Mouse (Mus musculus) embryonic facial prominence, embryonic 13.5 days (tissue): ENCODE data around the gene Cox20. TPM values are rescaled to one million over a fixed set of nuclear protein-coding genes. Genes with fewer than 3 reads are reported as not detected.
A peak's percentile ranks its signal among the peaks of the same experiment; 100 is the strongest.
"Not testable (repeated sequence)": the region's sequence is repeated elsewhere in the genome, so short reads cannot be mapped to it uniquely, and the experiment has no call there.

Source experiments
- ATAC-seq: fragments of 200-750 bp; cut with Nextera tagmentation; 2 replicates; pipeline ENCODE4 v1.8.0; 2017; ENCODE audit warnings: low read depth; ENCODE audit not compliant: insufficient number of reproducible peaks, insufficient read depth, low FRiP score, low TSS enrichment
- H3K27ac ChIP-seq: fragments of 300-500 bp; sonication (generic); 2 replicates; pipeline ENCODE4 v1.5.1; 2015; ENCODE audit warnings: moderate library complexity, mild to moderate bottlenecking, inconsistent platforms
- H3K27me3 ChIP-seq: fragments of 300-500 bp; sonication (generic); 2 replicates; pipeline ENCODE4 v1.6.1; 2015; ENCODE audit warnings: mild to moderate bottlenecking, inconsistent platforms
- H3K36me3 ChIP-seq: fragments of 300-500 bp; sonication (generic); 2 replicates; pipeline ENCODE4 v1.6.1; 2015; ENCODE audit warnings: mild to moderate bottlenecking, inconsistent platforms
- H3K4me1 ChIP-seq: fragments of 300-500 bp; sonication (generic); 2 replicates; pipeline ENCODE4 v1.6.1; 2015; ENCODE audit warnings: inconsistent platforms
- H3K4me2 ChIP-seq: fragments of 300-500 bp; sonication (generic); 2 replicates; pipeline ENCODE4 v1.6.1; 2015; ENCODE audit warnings: moderate library complexity, mild to moderate bottlenecking, inconsistent platforms
- H3K4me3 ChIP-seq: fragments of 300-500 bp; sonication (generic); 2 replicates; pipeline ENCODE4 v1.5.1; 2015; ENCODE audit warnings: mild to moderate bottlenecking, inconsistent platforms
- H3K9ac ChIP-seq: fragments of 300-500 bp; sonication (generic); 2 replicates; pipeline ENCODE4 v1.6.1; 2015; ENCODE audit warnings: mild to moderate bottlenecking, inconsistent platforms
- H3K9me3 ChIP-seq: fragments of 300-500 bp; sonication (generic); 2 replicates; pipeline ENCODE4 v1.6.1; 2016; ENCODE audit warnings: inconsistent platforms
- WGBS: fragments of 180-500 bp; shearing (Covaris S2); methylation state at CpG from one replicate; pipeline ENCODE4 v1.1.7; 2015; ENCODE audit warnings: mixed read lengths; 5-methylcytosine and 5-hydroxymethylcytosine counted together
- polyA plus RNA-seq: library from polyadenylated mRNA; unstranded; fragments of >200 nt; fragmentation: Nextera tagmentation; extraction: Ambion mirVana; gene quantifications from 2 replicates; pipeline ENCODE4 v1.2.1, GENCODE M21; 2015

The Cox20 gene
- polyA plus RNA-seq, result 167 TPM in 2 replicates

DNA sequence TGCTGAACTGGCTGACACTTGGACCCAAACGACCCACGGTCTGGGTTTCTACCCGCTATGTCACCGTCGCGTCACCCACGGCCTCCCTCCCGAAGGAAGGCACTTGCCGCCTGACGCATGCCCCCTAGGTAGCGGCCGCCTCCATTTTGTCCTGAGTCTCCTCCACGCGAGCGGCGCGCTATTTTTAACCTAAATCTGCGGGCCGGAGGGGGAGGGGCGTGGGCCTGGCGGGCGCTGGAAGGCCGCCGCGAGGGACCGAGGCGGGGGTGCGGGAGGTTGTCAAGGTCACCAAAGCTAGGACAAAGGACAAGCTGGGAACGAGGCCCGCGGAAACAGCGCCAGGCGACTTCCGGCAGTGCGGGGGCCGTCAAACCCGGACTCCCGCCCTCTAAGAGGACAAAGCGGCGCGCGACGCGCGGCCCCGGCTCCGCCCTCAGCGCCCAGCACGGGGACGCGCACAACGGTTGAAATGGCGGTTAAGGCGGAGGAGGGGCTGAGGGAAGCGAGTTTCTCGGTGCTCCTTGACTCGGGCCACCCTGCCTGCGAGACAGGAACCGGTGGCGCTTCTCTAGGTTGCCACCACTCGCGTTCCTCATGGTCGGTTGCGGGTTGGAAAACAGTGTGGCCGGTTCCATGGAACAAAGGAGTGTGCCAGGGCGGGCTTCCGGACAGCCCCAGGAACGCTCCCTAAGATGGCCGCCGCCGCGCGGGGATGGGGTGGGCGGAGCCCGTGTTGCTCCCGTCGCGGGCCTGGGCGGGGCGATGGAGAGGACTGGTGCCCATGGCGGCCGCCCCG lies at the start of gene Cox20:
Cox20 (plus strand) TSS at position 742 of the 796 bp plus-strand sequence.
- Histone ChIP-seq H3K27me3 (no peaks in the 10 kb centered on the region), H3K9me3 (no peaks in the 10 kb centered on the region), H3K4me2 (peak within 1 kb of the TSS; percentile 71), H3K27ac (peak within 1 kb of the TSS; percentile 100), H3K4me3 (peak within 1 kb of the TSS; percentile 67), H3K9ac (peak within 1 kb of the TSS; percentile 93), H3K4me1 (peaks cover 23% of the 10 kb centered on the region), H3K36me3 (peaks cover 27% of the 10 kb centered on the region)
- under 1% methylated on average over 83 of the region's 83 CpGs for WGBS
- ATAC-seq, result peak; percentile 95

DNA sequence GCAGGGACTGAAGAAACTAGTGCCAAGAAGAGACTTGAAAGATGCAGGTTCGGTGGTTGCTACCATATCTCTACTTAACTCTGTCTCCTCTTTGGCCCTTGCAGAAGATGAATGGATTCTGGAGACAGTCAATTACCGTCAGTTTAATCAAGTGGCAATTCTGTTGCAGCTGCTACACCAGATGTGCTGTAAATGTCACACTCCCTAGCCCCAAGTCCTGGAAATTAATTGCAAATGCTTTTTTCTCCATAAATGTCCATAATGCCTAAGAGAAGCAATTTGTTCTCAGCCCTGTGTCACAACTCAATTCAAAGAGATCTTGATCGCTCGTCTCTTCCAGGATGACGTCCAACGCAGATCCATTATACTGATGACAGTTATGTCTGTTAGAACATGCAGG lies 48.3 kb upstream of the Cox20 start:
- H3K4me3 ChIP-seq, result no peak overlapping the region
- no peaks in the 10 kb centered on the region for H3K4me1 ChIP-seq
- no peak for ATAC-seq
- 76% methylated on average over 6 of the region's 6 CpGs for WGBS
- H3K9ac ChIP-seq, result no peak overlapping the region
- no peaks in the 10 kb centered on the region for H3K36me3 ChIP-seq
- H3K27ac ChIP-seq, result no peak overlapping the region
- H3K9me3 ChIP-seq, result no peaks in the 10 kb centered on the region
- H3K27me3 ChIP-seq, result no peaks in the 10 kb centered on the region
- H3K4me2 ChIP-seq, result no peak overlapping the region

DNA sequence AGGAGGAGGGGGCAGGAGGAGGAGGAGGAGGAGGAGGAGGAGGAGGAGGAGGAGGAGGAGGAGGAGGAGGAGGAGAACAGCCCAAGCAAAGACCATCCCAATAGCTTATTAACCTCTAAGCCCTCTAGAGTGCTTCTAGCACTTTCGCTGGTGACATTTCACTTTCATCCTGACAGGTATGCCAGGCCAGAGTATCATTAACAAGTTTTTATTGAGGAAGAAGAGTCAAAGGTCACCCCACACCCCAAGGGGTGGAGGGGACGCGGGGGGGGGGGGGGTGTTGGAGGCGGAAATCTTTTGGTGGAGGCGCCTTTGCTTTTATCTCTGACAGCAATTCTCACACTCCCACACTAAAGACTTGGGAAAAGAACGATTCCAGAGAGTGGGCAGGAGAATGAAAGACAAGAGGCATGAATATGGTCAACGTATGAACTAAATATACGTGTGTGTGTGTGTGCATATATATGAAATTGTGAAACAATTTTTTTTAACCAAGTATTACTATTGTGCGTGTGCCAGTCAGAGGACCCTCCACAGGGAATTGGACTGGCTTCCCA lies 43.7 kb upstream of the Cox20 start:
- no peaks in the 10 kb centered on the region for H3K27me3 ChIP-seq
- no peaks in the 10 kb centered on the region for H3K9me3 ChIP-seq
- 46% methylated on average over 9 of the region's 9 CpGs for WGBS
- no peak overlapping the region for H3K27ac ChIP-seq
- H3K4me2 ChIP-seq, result peak overlapping the region; percentile 77
- 0 out of 2 replicates have a peak, but pooled peaks cover 5% of the 10 kb centered on the region for H3K4me1 ChIP-seq
- no peaks in the 10 kb centered on the region for H3K36me3 ChIP-seq
- peak overlapping the region; percentile 69 for H3K4me3 ChIP-seq
- ATAC-seq, result no peak
- no peak overlapping the region for H3K9ac ChIP-seq

DNA sequence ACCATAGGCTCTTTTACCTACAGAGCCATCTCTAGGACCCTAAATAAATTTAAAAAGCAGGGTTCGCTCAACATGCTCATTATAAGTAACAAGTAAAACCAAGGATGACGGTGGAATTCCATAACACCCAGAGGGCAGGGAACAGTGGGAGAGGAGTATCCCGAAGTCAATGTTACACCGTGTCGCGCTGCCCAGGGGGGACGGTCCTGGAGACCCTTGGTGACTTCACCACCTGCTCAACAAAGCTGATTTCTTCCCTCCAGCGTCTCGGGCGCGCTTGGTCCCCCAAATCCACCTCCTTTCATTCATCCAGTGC lies 43.2 kb upstream of the Cox20 start:
- no peaks in the 10 kb centered on the region for H3K9me3 ChIP-seq
- peak overlapping the region; percentile 77 for H3K27ac ChIP-seq
- no peak for ATAC-seq
- H3K9ac ChIP-seq, result peak overlapping the region; percentile 84
- 0 out of 2 replicates have a peak, but pooled peaks cover 5% of the 10 kb centered on the region for H3K4me1 ChIP-seq
- no peaks in the 10 kb centered on the region for H3K36me3 ChIP-seq
- peak overlapping the region; percentile 77 for H3K4me2 ChIP-seq
- H3K4me3 ChIP-seq, result peak overlapping the region; percentile 69
- no peaks in the 10 kb centered on the region for H3K27me3 ChIP-seq
- 6% methylated on average over 11 of the region's 11 CpGs for WGBS

DNA sequence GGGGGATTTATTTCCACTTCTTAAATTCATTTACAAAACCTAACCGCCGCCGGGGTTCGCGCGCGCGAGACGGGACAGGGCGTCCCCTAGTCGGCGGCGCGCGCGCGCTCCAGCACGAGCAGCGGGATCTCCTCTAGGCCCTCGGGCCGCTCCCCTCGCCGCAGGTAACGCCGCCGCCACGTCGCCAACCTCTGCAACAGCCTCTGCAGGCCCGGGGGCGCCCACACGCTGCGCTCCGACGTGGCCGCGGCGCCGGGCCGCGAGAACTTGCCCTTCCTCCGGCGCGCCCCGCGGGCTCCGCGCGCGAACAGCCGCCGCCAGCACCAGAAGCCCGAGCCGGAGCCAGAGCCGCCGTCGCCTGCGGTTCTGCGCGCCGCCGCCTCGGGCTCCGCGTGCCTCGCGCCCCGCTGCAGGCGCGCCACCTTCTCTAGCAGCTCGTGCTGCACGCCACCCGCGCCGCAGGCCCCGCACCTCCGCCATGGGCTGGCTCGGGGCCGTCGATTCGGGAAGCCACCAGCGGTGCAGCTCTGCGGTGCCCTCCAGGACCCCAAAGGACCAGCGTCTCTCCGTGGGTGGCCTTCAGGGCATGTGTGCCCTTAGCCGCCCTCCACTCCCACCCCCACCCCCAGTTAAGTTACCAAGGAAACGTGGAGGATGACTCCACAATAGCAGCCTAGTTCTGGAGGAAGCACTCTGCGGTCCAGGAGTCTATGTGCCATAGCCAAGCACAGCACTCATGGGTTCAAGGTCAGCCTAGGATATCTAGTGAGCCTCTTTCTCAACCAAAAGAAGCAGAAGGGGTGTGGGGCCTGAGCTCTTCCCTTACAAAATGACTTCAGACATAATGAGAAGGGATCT lies 42.6 kb upstream of the Cox20 start:
- Histone ChIP-seq H3K9me3 (no peaks in the 10 kb centered on the region), H3K9ac (peak overlapping the region; percentile 84), H3K4me3 (peak overlapping the region; percentile 69), H3K4me2 (peak overlapping the region; percentile 77), H3K4me1 (0 out of 2 replicates have a peak, but pooled peaks cover 5% of the 10 kb centered on the region), H3K27me3 (no peaks in the 10 kb centered on the region), H3K36me3 (no peaks in the 10 kb centered on the region), H3K27ac (peak overlapping the region; percentile 77)
- under 1% methylated on average over 77 of the region's 87 CpGs for WGBS
- ATAC-seq, result peak; percentile 79

DNA sequence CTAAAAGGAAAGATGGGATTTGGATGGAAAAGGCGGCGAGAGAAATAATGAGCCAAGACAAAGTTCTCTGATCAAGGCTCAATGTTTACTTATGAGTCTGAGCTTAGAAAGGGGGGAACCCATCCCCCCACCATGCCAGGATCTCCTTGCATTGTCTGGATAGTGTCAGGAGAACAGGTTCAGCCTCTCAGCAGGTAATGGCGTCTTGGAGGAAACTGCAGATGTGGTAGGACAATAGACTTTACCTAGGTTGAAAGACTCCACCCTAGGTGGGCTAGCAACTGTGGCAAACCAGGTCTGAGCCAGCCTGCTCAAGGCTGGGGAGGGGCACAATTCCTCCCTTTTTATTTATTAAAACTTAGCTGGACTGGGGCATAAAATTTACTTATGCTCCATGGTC lies 35.6 kb upstream of the Cox20 start:
- not testable (repeated sequence) for H3K27ac ChIP-seq, H3K36me3 ChIP-seq, H3K4me2 ChIP-seq, H3K9me3 ChIP-seq, H3K9ac ChIP-seq, ATAC-seq, H3K4me1 ChIP-seq, H3K27me3 ChIP-seq, H3K4me3 ChIP-seq
- WGBS, result 90% methylated on average over 3 of the region's 3 CpGs

DNA sequence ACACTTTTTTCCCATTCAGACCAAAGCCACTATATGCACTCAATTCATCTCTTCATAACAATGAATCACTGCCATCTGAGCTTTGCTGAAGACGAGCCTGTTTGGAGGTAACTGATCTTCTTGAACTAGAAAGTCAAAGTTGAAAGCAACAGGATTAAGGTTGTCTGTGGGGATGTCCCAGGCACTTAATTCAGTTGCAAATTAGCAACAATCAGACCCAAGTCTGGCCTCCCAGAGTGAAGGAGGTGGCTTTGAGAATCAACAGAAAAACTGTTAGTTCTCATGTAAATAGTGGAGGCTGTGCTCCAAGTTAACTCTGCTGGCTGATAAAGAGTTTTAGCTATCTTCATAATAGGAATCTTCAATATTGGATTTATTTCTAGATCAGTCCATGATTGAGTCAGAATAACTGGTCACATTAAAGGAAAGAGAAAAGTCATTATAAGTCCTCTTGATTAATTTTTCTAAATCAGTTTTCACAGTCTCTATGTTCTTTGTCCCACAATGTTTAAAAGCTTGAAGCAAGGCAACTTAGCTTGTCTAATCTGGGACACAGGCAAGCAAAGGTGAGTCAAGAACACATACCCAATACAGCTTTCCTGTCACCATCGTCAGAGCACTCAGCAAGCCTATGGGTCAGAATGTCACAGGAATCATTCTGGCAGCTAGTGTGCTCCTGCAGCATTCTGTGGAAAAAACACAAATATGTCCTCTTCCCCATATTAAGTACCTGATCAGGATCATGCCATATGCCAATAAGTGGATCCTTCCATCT lies 34.8 kb upstream of the Cox20 start:
- Histone ChIP-seq H3K27ac (no peak overlapping the region), H3K4me2 (no peak overlapping the region)
- WGBS, result 68% methylated on average over 2 of the region's 2 CpGs

DNA sequence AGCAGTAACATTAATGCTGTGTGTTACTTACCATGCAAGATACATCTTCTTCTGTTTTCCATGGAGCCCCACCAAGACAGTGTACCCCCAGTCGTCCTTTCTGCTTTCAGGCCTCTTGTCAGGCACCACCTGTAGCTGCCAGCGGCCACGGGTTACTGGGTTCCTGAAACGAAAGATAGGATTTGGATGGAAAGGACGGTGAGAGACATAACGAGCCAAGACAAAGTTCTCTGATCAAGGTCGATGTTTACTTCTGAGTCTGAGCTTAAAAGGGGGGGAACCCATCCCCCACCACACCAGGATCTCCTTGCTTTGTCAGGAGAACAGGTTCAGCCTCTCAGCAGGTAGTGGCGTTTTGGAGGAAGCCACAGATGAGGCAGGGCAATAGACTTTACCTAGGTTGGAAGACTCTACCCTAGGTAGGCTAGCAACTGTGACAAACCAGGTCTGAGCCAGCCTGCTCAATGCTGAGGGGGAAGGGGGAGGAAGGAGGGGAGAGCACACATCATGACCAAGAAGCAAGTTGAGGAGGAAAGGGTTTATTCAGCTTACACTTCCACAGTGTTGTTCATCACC lies 31.2 kb upstream of the Cox20 start:
- no peak overlapping the region for H3K9ac ChIP-seq
- no peak for ATAC-seq

More for the DNA sequence above, 34.8 kb upstream of the Cox20 start:
- Histone ChIP-seq H3K9me3 (no peaks in the 10 kb centered on the region), H3K4me1 (no peaks in the 10 kb centered on the region), H3K36me3 (no peaks in the 10 kb centered on the region), H3K9ac (no peak overlapping the region), H3K27me3 (no peaks in the 10 kb centered on the region), H3K4me3 (no peak overlapping the region)
- ATAC-seq, result no peak

DNA sequence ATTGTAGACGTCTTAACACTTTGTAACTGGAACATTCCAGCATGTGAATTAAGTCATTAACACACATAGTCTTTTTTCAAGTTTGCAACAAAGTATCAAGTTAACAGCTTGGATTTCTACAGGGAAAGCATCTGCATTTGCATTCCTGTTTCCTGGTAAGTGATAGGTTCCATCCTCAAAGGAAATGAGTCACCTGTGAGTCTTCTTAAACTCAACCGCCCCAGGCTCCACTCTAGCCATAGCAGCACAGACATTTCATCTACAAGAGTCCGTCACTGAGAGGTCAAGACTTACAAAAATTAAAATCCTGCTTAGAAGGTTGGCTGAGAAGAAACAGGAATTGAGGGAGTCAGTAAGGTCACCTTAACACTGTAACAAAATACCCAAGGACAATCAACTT lies 27.2 kb upstream of the Cox20 start:
- H3K9me3 ChIP-seq, result no peaks in the 10 kb centered on the region
- 63% methylated on average over 3 of the region's 3 CpGs for WGBS

More for the DNA sequence above, 31.2 kb upstream of the Cox20 start:
- no peak overlapping the region for H3K27ac ChIP-seq
- no peak overlapping the region for H3K4me2 ChIP-seq
- no peaks in the 10 kb centered on the region for H3K9me3 ChIP-seq
- H3K4me1 ChIP-seq, result no peaks in the 10 kb centered on the region
- 59% methylated on average over 8 of the region's 8 CpGs for WGBS
- H3K36me3 ChIP-seq, result no peaks in the 10 kb centered on the region
- H3K4me3 ChIP-seq, result no peak overlapping the region
- no peaks in the 10 kb centered on the region for H3K27me3 ChIP-seq

DNA sequence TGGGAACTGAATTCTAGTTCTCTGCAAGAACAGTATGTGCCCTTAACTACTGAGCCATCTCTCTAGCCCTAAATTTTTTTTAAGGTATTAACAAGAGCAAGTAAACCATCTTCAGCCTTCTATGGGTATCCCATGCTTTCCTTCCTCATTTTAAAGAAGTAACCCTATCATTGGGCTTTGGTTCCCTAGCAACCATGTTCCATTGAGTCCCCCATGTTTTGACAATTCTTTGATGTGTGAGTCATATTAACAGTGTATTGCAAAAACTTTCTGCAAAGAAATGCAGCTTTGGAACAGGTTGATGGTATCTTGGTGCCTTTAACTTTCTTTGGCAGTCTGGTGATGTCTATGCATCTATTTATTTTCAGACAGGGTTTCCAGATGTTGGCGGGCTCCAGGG lies 24.9 kb upstream of the Cox20 start:
- Histone ChIP-seq H3K4me2 (no peak overlapping the region), H3K36me3 (no peaks in the 10 kb centered on the region), H3K4me1 (no peaks in the 10 kb centered on the region), H3K4me3 (no peak overlapping the region), H3K27ac (no peak overlapping the region), H3K9me3 (no peaks in the 10 kb centered on the region), H3K9ac (no peak overlapping the region), H3K27me3 (no peaks in the 10 kb centered on the region)
- no peak for ATAC-seq
- 91% methylated on average over 1 of the region's 1 CpGs for WGBS

More for the DNA sequence above, 27.2 kb upstream of the Cox20 start:
- H3K27me3 ChIP-seq, result no peaks in the 10 kb centered on the region
- H3K36me3 ChIP-seq, result no peaks in the 10 kb centered on the region
- H3K27ac ChIP-seq, result no peak overlapping the region
- no peak overlapping the region for H3K4me3 ChIP-seq
- no peaks in the 10 kb centered on the region for H3K4me1 ChIP-seq
- H3K4me2 ChIP-seq, result no peak overlapping the region
- H3K9ac ChIP-seq, result no peak overlapping the region
- ATAC-seq, result no peak

DNA sequence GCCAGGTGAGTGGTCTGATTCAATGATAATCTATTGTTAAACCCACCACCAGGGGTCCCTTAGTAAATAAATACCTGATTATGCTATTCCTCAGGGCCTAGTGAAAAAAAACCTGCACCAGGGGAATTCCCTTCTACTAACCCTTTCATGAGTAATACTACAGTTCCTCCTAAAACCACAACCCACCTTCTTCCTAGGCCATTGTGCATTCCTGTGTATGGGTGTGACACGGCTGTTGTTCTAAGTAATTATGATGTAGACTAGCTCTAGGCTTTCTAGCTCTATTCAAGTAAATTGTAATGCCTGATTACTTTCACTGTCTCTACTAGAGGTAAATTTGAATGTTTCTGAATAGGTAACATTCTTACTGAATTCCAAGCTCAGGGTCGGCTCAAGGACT lies 17.7 kb upstream of the Cox20 start:
- H3K9me3 ChIP-seq, result not testable (repeated sequence)
- WGBS, result 86% methylated on average over 2 of the region's 2 CpGs

More for the DNA sequence above, 17.7 kb upstream of the Cox20 start:
- not testable (repeated sequence) for H3K27ac ChIP-seq, ATAC-seq, H3K4me1 ChIP-seq, H3K4me2 ChIP-seq, H3K27me3 ChIP-seq, H3K9ac ChIP-seq, H3K36me3 ChIP-seq, H3K4me3 ChIP-seq
